Mouse (Mus musculus) frontal cortex, postnatal 36 days (tissue): Measurements from ENCODE around the gene Emilin2.

Source experiments
- DNase-seq, 2 experiments: peaks; one replicate each; pipeline ENCODE4 v3.0.0; 2022; ENCODE audit warnings: low spot score in 2 of 2

The Emilin2 gene

GRCm38 (mm10) chr17:71265336-71266051 is 46.3 kb downstream of the Emilin2 start:
- no peak for DNase-seq

- DNase-seq = no peak
These were observed 47.0 kb downstream of the Emilin2 start for GRCm38 (mm10) chr17:71264739-71265138.

GRCm38 (mm10) chr17:71263136-71263535 is 48.6 kb downstream of the Emilin2 start:
- DNase-seq = no peak

GRCm38 (mm10) chr17:71260658-71261057 is 51.1 kb downstream of the Emilin2 start:
- DNase-seq = no peak

- DNase-seq = no peak
These were observed 52.1 kb downstream of the Emilin2 start for GRCm38 (mm10) chr17:71259727-71260126.

GRCm38 (mm10) chr17:71256806-71257536 is 54.8 kb downstream of the Emilin2 start:
- no peak for DNase-seq

- no peak for DNase-seq
These were observed 55.6 kb downstream of the Emilin2 start for GRCm38 (mm10) chr17:71256068-71256615.

- DNase-seq = no peak
These were observed 57.0 kb downstream of the Emilin2 start for GRCm38 (mm10) chr17:71254736-71255135.

- no peak for DNase-seq
These were observed 57.7 kb downstream of the Emilin2 start for GRCm38 (mm10) chr17:71254106-71254505.

GRCm38 (mm10) chr17:71253391-71253790 is 58.4 kb downstream of the Emilin2 start:
- DNase-seq = no peak

GRCm38 (mm10) chr17:71252101-71252500 is 59.7 kb downstream of the Emilin2 start:
- DNase-seq = no peak

- DNase-seq = no peak
These were observed 60.2 kb downstream of the Emilin2 start for GRCm38 (mm10) chr17:71251601-71252001.

GRCm38 (mm10) chr17:71250819-71251600 is 60.8 kb downstream of the Emilin2 start:
- DNase-seq = peak in 1 of 2 experiments; percentile 60

- no peak for DNase-seq
These were observed 61.7 kb downstream of the Emilin2 start for GRCm38 (mm10) chr17:71250046-71250445.

- DNase-seq = peak in 1 of 2 experiments; percentile 58
These were observed 62.8 kb downstream of the Emilin2 start for GRCm38 (mm10) chr17:71248963-71249362.

GRCm38 (mm10) chr17:71246022-71246421 is 65.8 kb downstream of the Emilin2 start:
- DNase-seq = no peak

- no peak for DNase-seq
These were observed 66.6 kb downstream of the Emilin2 start for GRCm38 (mm10) chr17:71245133-71245532.

- no peak for DNase-seq
These were observed 69.1 kb downstream of the Emilin2 start for GRCm38 (mm10) chr17:71242666-71243065.

- DNase-seq = no peak
These were observed 71.0 kb downstream of the Emilin2 start for GRCm38 (mm10) chr17:71240811-71241210.

- DNase-seq = no peak
These were observed 73.3 kb downstream of the Emilin2 start for GRCm38 (mm10) chr17:71238494-71238893.

- DNase-seq = no peak
These were observed 76.4 kb downstream of the Emilin2 start for GRCm38 (mm10) chr17:71235229-71235958.
